Mouse (Mus musculus): ENCODE results near the gene Alkbh1. TPM values are rescaled to one million over a fixed set of nuclear protein-coding genes. Genes with fewer than 3 reads are reported as not detected.

The Alkbh1 gene
- polyA plus RNA-seq, 1 experiment: 9.2 TPM

DNA sequence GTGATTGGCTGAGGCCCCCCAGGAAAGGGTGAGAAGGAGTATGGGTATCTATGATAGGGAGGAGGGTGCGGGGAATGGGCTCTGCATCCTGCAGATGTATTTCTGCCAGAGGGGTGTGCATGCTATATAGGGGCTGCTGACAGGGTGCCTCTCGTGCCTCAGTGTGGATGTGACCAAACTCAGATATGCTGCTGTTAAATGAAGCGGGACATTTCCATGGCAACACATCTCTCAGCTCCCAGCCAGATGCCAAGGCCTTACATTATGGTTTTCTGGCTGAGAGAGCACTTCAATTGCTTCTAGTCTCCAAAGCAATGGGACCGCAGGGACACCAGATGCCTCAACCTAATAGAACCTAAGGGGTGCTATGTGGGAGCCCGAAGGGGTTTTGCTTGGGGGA lies 24.9 kb downstream of the Alkbh1 start:
- H3K4me3 ChIP-seq (ENCODE audit: insufficient read depth, low read depth, low read length): no peak overlapping the region
- H3K27ac ChIP-seq (ENCODE audit: insufficient read depth, low read depth, low read length): no peak overlapping the region
- H3K27me3 ChIP-seq (replicated peaks; ENCODE audit: control insufficient read depth, insufficient read depth, low read length): no peaks in the 10 kb centered on the region
- TF ChIP-seq POLR2A (IDR thresholded peaks at IDR 0.05; ENCODE audit: low read depth, low read length): no peak
- TF ChIP-seq CTCF (conservative IDR thresholded peaks at IDR 0.05; ENCODE audit: insufficient read depth, insufficient read length, low read depth, low read length): no peak
- no peaks in the 10 kb centered on the region for H3K4me1 ChIP-seq (ENCODE audit: control insufficient read depth, insufficient read depth, low read length)
- WGBS: 67% methylated on average over 5 of the region's 5 CpGs
- no peaks in the 10 kb centered on the region for H3K36me3 ChIP-seq (ENCODE audit: control insufficient read depth, insufficient read depth, low read length)
- no peak for DNase-seq

DNA sequence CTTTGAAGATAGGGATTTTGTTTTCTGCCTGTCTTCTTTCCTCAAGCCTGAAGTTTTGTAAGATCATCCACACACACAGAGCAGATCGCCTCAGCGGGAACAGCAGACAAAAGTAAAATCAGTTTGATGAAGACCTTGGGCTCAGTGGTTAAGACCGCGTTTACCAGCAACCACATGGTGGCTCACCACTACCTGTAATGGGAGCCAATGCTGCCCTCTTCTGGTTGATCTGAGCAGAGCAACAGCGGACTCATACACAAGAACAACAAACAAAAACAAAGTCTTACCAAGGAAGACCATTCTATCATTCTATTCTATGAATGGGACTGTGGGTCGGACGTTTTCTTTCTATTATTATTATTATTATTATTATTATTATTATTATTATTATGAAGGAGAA lies 27.1 kb downstream of the Alkbh1 start:
- Histone ChIP-seq H3K36me3 (ENCODE audit: control insufficient read depth, insufficient read depth, low read length) (no peaks in the 10 kb centered on the region), H3K4me1 (ENCODE audit: control insufficient read depth, insufficient read depth, low read length) (no peaks in the 10 kb centered on the region), H3K27me3 (replicated peaks; ENCODE audit: control insufficient read depth, insufficient read depth, low read length) (no peaks in the 10 kb centered on the region), H3K4me3 (ENCODE audit: insufficient read depth, low read depth, low read length) (no peak overlapping the region), H3K27ac (ENCODE audit: insufficient read depth, low read depth, low read length) (no peak overlapping the region)
- no peak for TF ChIP-seq POLR2A (IDR thresholded peaks at IDR 0.05; ENCODE audit: low read depth, low read length)
- peak; percentile 98; the same call in 1 of the 2 replicates for TF ChIP-seq CTCF (conservative IDR thresholded peaks at IDR 0.05; ENCODE audit: insufficient read depth, insufficient read length, low read depth, low read length)
- WGBS: 31% methylated on average over 7 of the region's 7 CpGs
- peak; percentile 75 for DNase-seq

DNA sequence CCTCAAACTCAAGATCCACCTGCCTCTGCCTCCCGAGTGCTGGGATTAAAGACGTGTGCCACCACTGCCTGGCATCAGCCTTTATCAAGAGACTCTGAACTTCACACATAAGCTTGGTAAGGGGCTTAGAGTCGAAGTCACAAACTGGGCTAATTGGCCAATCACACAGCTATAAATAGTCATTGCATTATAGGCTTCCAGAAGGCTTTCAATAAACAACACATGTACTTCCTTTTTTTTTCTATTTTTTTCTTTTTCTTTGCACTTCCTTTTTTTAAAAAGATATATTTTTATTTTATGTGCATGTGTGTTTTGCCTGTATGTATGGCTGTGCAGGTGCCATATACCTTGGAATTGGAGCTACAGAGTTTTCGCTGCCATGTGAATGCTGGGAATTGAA lies 28.5 kb downstream of the Alkbh1 start:
- H3K4me1 ChIP-seq (ENCODE audit: control insufficient read depth, insufficient read depth, low read length): no peaks in the 10 kb centered on the region
- TF ChIP-seq POLR2A (IDR thresholded peaks at IDR 0.05; ENCODE audit: low read depth, low read length) (no peak), CTCF (conservative IDR thresholded peaks at IDR 0.05; ENCODE audit: insufficient read depth, insufficient read length, low read depth, low read length) (no peak)
- 76% methylated on average over 4 of the region's 4 CpGs for WGBS
- H3K27me3 ChIP-seq (replicated peaks; ENCODE audit: control insufficient read depth, insufficient read depth, low read length): no peaks in the 10 kb centered on the region
- H3K4me3 ChIP-seq (ENCODE audit: insufficient read depth, low read depth, low read length): no peak overlapping the region
- H3K27ac ChIP-seq (ENCODE audit: insufficient read depth, low read depth, low read length): no peak overlapping the region
- no peak for DNase-seq
- H3K36me3 ChIP-seq (ENCODE audit: control insufficient read depth, insufficient read depth, low read length): no peaks in the 10 kb centered on the region

DNA sequence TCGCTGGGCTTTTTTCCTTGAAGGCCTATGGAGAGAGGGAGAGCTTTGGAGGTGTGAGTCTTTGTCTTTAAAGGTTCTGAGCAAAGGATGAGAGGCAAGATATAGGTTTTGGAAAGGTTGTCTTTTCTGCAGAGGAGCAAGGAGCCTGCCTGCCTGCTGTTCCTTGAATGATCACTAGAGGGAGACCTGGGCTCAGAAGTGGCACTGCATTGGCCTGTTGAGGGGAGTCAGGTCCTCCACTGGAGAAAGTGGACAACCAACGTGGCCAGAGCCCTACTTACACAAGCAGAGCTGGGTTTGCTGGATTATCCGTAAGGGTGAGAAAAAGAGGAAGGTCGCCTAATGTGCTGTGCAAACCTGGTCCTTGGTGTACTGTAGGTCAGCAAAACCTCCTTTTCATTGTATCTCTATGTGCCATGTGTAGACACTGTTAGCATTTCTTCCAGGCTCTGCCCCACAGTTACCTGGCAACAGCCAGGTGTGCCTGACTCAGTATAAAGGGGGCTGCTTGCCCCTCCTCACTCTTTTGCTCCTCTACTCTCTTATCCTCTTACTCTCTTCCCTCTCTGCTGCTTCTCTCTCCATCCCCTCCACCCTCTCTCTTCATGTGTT lies 30.5 kb downstream of the Alkbh1 start:
- H3K4me3 ChIP-seq (ENCODE audit: insufficient read depth, low read depth, low read length): no peak overlapping the region
- peaks cover 2% of the 10 kb centered on the region; the same call in 1 of the 2 replicates for H3K4me1 ChIP-seq (ENCODE audit: control insufficient read depth, insufficient read depth, low read length)
- H3K36me3 ChIP-seq (ENCODE audit: control insufficient read depth, insufficient read depth, low read length): no peaks in the 10 kb centered on the region
- 20% methylated on average over 4 of the region's 4 CpGs for WGBS
- TF ChIP-seq CTCF (conservative IDR thresholded peaks at IDR 0.05; ENCODE audit: insufficient read depth, insufficient read length, low read depth, low read length) (peak; percentile 94), POLR2A (IDR thresholded peaks at IDR 0.05; ENCODE audit: low read depth, low read length) (no peak)
- peak; percentile 73 for DNase-seq
- H3K27ac ChIP-seq (ENCODE audit: insufficient read depth, low read depth, low read length): no peak overlapping the region
- no peaks in the 10 kb centered on the region for H3K27me3 ChIP-seq (replicated peaks; ENCODE audit: control insufficient read depth, insufficient read depth, low read length)

GRCm38 (mm10) chr12:87410999-87411398 lies 32.8 kb downstream of the Alkbh1 start:
- 41% methylated on average over 7 of the region's 7 CpGs for WGBS
- no peak for TF ChIP-seq POLR2A (IDR thresholded peaks at IDR 0.05; ENCODE audit: low read depth, low read length)
- TF ChIP-seq CTCF (conservative IDR thresholded peaks at IDR 0.05; ENCODE audit: insufficient read depth, insufficient read length, low read depth, low read length): no peak
- DNase-seq: no peak
- Histone ChIP-seq H3K4me1 (ENCODE audit: control insufficient read depth, insufficient read depth, low read length) (peaks cover 10% of the 10 kb centered on the region; the same call in 1 of the 2 replicates), H3K36me3 (ENCODE audit: control insufficient read depth, insufficient read depth, low read length) (no peaks in the 10 kb centered on the region), H3K4me3 (ENCODE audit: insufficient read depth, low read depth, low read length) (no peak overlapping the region), H3K27ac (ENCODE audit: insufficient read depth, low read depth, low read length) (no peak overlapping the region), H3K27me3 (replicated peaks; ENCODE audit: control insufficient read depth, insufficient read depth, low read length) (no peaks in the 10 kb centered on the region)

DNA sequence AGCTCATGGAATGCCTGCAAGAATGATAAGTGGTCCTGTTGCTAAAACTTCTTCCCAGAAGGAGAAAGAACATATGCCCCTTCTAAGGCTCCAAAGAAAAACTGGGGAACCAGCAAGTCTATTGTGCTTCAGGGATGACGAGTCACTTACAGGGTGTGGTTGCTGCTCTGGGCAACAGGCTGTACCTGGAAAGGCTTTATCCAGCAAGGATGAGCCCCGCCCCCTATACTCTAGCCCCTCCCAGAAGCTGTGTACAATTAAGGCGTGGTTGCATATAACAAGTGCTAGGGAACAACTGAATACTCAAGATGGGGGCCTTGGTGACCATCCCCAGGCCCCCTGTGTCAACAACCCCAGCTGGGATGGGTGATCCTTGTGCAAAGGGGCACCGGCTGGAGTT lies 34.7 kb downstream of the Alkbh1 start:
- DNase-seq: no peak
- Histone ChIP-seq H3K4me1 (ENCODE audit: control insufficient read depth, insufficient read depth, low read length) (peaks cover 10% of the 10 kb centered on the region; the same call in 1 of the 2 replicates), H3K27me3 (replicated peaks; ENCODE audit: control insufficient read depth, insufficient read depth, low read length) (no peaks in the 10 kb centered on the region), H3K4me3 (ENCODE audit: insufficient read depth, low read depth, low read length) (no peak overlapping the region), H3K27ac (ENCODE audit: insufficient read depth, low read depth, low read length) (no peak overlapping the region), H3K36me3 (ENCODE audit: control insufficient read depth, insufficient read depth, low read length) (no peaks in the 10 kb centered on the region)
- TF ChIP-seq CTCF (conservative IDR thresholded peaks at IDR 0.05; ENCODE audit: insufficient read depth, insufficient read length, low read depth, low read length) (no peak), POLR2A (IDR thresholded peaks at IDR 0.05; ENCODE audit: low read depth, low read length) (no peak)
- 91% methylated on average over 4 of the region's 4 CpGs for WGBS

DNA sequence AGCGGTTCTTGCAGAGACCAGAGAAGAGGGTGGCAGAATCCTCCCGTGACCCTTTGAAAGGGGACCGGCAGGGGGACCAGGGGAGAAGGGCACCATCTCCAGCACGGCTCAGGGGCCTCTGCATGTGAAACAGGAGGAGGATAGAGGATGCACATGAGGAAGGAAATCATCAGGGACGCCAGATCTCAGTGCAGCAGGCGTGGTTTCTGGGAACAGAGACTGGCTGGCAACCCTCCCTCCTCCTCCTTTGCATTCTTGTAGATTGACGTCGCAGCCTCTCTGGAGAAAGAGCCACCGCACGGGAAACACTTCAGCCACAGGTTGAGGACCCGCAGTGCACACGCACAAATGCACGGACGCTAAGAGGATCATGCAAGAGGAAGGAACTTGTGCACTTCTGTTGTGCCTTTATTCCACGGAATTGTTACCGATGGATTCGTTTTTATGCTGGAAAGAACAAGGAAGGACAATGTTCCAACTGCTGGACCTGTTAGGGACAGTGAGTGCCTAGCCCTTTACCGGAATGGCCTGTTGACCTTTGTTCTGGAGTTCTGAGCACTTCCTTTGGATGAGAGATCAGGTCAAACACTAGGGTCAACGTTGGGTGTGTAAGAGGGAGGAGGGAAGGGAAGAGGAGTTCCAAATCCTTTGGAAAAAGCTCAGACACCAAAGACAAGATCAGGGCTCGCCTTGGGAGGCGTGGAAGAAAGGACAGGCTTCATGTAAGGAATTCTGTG lies 35.8 kb downstream of the Alkbh1 start:
- Histone ChIP-seq H3K36me3 (ENCODE audit: control insufficient read depth, insufficient read depth, low read length) (no peaks in the 10 kb centered on the region), H3K27ac (ENCODE audit: insufficient read depth, low read depth, low read length) (peak overlapping the region; percentile 6), H3K27me3 (replicated peaks; ENCODE audit: control insufficient read depth, insufficient read depth, low read length) (no peaks in the 10 kb centered on the region), H3K4me3 (ENCODE audit: insufficient read depth, low read depth, low read length) (peak overlapping the region; percentile 22), H3K4me1 (ENCODE audit: control insufficient read depth, insufficient read depth, low read length) (peaks cover 10% of the 10 kb centered on the region; the same call in 1 of the 2 replicates)
- DNase-seq: peak; percentile 74
- 20% methylated on average over 21 of the region's 21 CpGs for WGBS
- no peak for TF ChIP-seq CTCF (conservative IDR thresholded peaks at IDR 0.05; ENCODE audit: insufficient read depth, insufficient read length, low read depth, low read length)
- no peak for TF ChIP-seq POLR2A (IDR thresholded peaks at IDR 0.05; ENCODE audit: low read depth, low read length)
